Mouse (Mus musculus): ENCODE measurements at regions not wholly inside any gene's neighbourhood (a gene's known extent, or its start where the extent isn't known, plus 50 kb on each side); places are given as distances from the start of the nearest gene placed in this dataset.

DNA sequence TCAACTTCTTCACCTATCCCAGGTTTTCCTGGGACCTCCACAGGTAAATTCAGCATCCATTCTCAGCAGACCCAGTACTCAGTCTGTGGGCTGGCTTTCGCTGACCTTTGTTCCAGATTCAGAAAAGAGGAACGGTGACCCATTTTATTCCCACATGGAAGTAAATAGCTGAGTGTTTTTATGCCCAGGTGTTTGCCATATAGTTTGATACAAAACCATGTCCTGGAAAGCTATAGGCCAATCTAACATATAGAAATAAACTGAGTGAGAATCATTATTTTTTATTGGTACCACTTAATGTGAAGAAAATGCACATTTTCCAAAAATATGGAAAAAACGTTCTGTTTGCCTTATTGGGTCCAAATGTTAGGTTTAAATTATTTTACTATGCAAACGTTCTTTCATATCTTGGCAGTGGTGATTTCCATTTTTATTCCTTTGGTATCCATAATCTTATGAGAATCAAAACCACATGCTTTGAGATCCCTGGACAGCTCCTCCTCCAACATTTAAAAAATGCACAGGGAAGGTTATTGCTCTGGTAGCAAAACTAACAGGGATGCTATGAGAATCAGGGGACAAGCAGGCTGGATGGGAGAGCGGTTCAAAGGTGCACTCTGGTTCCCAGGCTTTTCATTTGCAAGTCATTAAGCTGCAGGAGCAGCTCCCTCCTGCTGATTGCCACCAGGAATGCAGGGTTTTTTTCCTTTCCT lies 250.3 kb downstream of the Ttc32 start:
- Histone ChIP-seq H3K4me1 (no peaks in the 10 kb centered on the region), H3K36me3 (no peaks in the 10 kb centered on the region), H3K4me2 (replicated peaks) (no peak overlapping the region), H3K27me3 (replicated peaks) (no peaks in the 10 kb centered on the region), H3K4me3 (no peak overlapping the region), H3K9me3 (no peaks in the 10 kb centered on the region), H3K9ac (no peak overlapping the region), H3K27ac (no peak overlapping the region)
- WGBS, result 40% methylated on average over 5 of the region's 5 CpGs
- ATAC-seq (ENCODE audit: low FRiP score, low read depth), result no peak

DNA sequence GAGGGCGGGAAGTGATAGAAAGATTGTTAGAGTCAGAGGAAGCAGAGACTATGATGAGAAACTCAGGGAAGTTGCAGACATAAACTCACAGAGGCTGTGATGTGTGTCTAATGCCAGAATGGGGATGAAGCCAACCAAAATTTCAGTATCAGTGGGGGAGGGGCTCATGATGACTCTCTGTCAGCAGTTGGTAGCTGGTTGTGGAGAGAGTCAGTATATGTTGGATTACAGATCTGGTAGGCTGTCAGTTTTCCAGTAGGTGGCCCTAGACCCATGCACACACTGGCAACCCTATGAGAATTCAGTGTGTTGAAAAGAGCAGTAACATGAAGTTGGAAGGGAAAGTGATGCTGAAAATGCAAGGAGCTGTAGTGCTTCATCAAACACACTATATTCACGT lies 257.5 kb downstream of the Ttc32 start:
- Histone ChIP-seq H3K9ac (no peak overlapping the region), H3K4me3 (no peak overlapping the region), H3K9me3 (no peaks in the 10 kb centered on the region), H3K36me3 (no peaks in the 10 kb centered on the region), H3K4me1 (no peaks in the 10 kb centered on the region), H3K27ac (no peak overlapping the region), H3K4me2 (replicated peaks) (no peak overlapping the region), H3K27me3 (replicated peaks) (no peaks in the 10 kb centered on the region)
- no peak for ATAC-seq (ENCODE audit: low FRiP score, low read depth)
- WGBS, result 83% methylated on average over 2 of the region's 2 CpGs

DNA sequence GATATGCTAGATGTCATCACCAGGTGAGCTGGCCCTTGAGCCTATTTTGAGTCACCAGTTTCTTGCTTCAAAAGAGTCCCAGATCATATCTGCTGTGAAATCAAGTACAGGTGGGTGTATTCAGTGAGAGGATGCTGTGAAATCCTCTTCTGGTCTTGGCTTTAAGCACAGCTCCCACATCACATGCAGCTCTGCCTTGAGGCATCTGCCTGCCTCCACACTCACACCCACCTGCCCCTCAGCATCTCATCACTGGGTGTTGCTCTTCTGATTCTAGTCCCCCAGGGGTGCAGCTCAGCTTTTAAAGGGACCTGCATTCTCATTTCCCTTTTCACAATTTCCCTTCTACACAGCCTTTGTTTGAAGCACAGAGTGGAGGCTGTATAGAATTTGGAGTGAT lies 262.9 kb downstream of the Ttc32 start:
- H3K27me3 ChIP-seq (replicated peaks), result no peaks in the 10 kb centered on the region
- H3K4me1 ChIP-seq, result no peaks in the 10 kb centered on the region
- no peaks in the 10 kb centered on the region for H3K36me3 ChIP-seq
- H3K4me3 ChIP-seq, result no peak overlapping the region
- ATAC-seq (ENCODE audit: low FRiP score, low read depth), result no peak
- H3K9me3 ChIP-seq, result no peaks in the 10 kb centered on the region
- no peak overlapping the region for H3K4me2 ChIP-seq (replicated peaks)
- H3K9ac ChIP-seq, result no peak overlapping the region
- H3K27ac ChIP-seq, result no peak overlapping the region

DNA sequence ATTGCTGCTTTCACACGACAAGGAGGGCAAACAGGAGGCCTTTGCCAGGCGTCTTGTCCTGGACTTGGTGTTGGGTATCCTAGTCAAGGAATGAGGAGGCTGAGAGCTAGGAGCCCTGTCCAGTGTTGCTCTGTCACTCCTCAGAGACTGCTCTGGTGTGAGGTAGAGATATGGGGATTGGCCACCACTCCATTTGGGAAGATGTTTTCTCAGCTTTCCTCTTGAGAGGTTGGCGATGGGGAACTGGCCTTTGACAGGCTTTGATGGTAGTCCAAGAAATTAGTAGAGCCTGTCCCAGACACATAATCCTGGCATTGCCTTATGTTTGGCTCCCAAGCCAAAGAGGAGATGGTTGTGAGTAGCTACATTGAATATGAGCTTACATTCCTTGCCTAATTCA lies 265.4 kb downstream of the Ttc32 start:
- H3K4me2 ChIP-seq (replicated peaks), result no peak overlapping the region
- WGBS, result 92% methylated on average over 3 of the region's 3 CpGs
- H3K9ac ChIP-seq, result no peak overlapping the region
- H3K4me3 ChIP-seq, result no peak overlapping the region
- H3K27ac ChIP-seq, result no peak overlapping the region
- ATAC-seq (ENCODE audit: low FRiP score, low read depth), result no peak
- H3K36me3 ChIP-seq, result no peaks in the 10 kb centered on the region
- H3K9me3 ChIP-seq, result no peaks in the 10 kb centered on the region
- H3K4me1 ChIP-seq, result no peaks in the 10 kb centered on the region
- H3K27me3 ChIP-seq (replicated peaks), result no peaks in the 10 kb centered on the region

DNA sequence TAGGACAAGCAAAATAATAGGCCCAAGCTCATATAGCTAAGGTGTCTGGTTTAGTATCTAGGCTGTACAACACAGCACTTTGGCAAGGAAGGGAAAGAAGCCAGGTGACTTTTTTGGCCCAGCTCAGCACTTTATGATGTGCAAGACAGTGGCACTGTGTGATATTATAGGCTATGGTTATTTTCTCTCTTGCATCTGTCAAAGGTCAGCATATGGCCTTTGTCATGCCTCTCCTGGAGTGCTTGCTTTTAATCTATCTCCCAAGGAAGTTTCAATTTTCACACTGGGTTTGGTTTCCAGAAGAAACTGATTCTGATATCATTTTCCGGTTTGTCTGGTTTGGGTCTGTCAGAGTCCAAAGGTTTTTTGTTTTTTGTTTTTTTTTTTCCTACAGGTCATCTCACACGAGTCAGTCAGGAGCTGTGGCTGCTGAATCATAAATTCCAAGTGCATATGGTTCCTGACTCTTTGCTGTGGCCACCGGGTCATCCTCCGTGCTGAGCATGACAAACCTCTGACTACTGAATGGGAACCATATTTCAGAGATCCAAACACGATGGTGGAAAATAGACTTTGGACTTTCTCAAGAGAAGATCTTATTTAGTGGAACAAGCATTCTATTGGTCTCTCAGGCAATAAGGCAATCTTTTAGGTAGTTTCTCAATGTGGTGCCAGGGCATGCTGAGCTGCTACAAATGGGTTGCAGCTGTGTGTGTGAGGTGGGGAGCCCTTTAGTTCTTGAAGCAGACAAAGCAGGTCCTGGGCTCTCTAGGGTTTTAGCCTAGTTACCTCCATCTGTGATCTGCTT lies 269.3 kb downstream of the Ttc32 start:
- Histone ChIP-seq H3K4me2 (replicated peaks) (no peak overlapping the region), H3K27ac (no peak overlapping the region), H3K4me1 (no peaks in the 10 kb centered on the region), H3K36me3 (no peaks in the 10 kb centered on the region), H3K27me3 (replicated peaks) (no peaks in the 10 kb centered on the region), H3K9ac (no peak overlapping the region), H3K4me3 (no peak overlapping the region), H3K9me3 (no peaks in the 10 kb centered on the region)
- no peak for ATAC-seq (ENCODE audit: low FRiP score, low read depth)
- 71% methylated on average over 5 of the region's 5 CpGs for WGBS

DNA sequence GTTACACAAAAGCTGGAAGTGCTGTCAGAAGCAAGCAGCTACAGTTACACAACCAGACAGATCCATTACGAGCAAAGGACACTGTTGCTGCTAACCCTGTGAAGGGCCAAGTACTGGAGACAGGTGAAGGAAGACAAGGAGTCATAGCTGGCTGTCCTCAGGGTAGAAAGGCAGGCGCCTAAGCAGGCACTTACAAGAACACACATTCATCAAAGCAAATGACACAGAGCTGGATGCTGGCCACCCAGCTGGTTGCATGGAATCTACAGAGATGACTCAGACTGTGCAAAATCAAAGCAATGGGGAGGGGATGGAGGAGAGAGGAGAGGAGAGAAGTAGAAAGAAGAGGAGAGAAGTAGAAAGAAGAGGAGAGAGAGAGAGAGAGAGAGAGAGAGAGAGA lies 265.8 kb upstream of the Osr1 start:
- WGBS, result 81% methylated on average over 2 of the region's 2 CpGs
- Histone ChIP-seq H3K27me3 (replicated peaks) (no peaks in the 10 kb centered on the region), H3K4me3 (no peak overlapping the region), H3K4me2 (replicated peaks) (no peak overlapping the region), H3K4me1 (no peaks in the 10 kb centered on the region), H3K9ac (no peak overlapping the region), H3K9me3 (no peaks in the 10 kb centered on the region), H3K27ac (no peak overlapping the region), H3K36me3 (no peaks in the 10 kb centered on the region)
- ATAC-seq (ENCODE audit: low FRiP score, low read depth), result no peak

DNA sequence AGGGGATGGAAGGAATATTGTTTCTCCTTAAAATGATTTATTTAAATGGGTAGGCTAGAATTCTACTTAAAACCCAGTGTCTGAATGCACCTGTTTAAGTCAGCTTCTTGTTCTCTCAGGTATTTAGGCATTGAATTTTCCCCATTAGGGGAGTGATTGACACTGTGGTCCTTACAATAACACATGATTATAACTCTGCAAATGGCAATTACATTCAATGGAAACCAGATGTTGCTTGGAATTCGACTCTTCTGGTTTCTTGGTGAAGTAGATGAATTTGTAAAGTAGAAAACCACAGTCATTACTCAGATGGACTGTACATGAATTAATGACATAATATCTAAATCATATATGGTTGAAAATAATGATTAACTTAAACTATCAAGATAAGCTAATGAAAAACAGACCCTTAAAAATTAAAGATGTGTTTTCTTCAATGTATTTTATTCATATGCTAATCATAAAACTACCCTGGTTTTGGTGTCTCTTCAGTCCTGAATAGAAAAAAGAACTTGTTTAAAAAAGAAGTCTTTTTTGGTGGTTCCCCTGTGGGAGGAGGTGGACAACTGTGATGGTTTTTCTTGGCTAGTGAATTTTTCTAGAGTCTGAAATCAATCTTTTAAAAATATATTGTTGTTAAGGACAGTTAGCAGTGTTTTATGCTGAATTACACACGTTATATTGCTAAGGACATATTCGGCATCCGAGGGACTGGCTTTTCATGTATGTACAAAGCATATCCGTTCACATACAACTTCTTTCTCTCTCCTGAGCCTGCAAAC lies 231.8 kb upstream of the Osr1 start:
- Histone ChIP-seq H3K4me2 (replicated peaks) (no peak overlapping the region), H3K27me3 (replicated peaks) (no peaks in the 10 kb centered on the region), H3K27ac (no peak overlapping the region), H3K9me3 (no peaks in the 10 kb centered on the region), H3K4me1 (no peaks in the 10 kb centered on the region), H3K9ac (no peak overlapping the region), H3K4me3 (no peak overlapping the region), H3K36me3 (no peaks in the 10 kb centered on the region)
- ATAC-seq (ENCODE audit: low FRiP score, low read depth), result no peak
- WGBS, result 82% methylated on average over 5 of the region's 5 CpGs

DNA sequence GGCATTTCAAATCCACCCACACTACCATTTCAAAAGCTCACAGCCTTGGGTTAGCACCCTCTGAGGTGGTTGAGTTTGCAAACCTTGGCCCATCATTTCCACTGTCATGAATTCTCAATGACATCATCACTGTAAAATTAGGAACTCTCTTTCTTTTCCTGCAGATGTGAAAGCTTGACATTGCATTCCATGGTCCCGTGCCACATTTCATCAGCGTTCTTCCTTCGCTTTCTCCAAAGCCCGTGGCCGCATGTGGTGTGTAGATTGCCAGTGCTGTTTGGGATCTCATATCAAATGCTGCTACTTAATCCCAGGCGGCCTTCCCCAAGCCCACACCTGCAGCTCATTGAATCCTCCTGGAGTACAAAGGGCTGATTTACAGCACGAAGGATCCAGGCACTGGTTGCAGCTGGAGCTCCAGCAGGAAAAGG lies 231.1 kb upstream of the Osr1 start:
- 55% methylated on average over 7 of the region's 7 CpGs for whole genome bisulfite sequencing
- Histone ChIP-seq H3K9ac (no peak overlapping the region), H3K36me3 (no peaks in the 10 kb centered on the region), H3K4me2 (replicated peaks) (no peak overlapping the region), H3K9me3 (no peaks in the 10 kb centered on the region), H3K4me1 (no peaks in the 10 kb centered on the region), H3K27me3 (replicated peaks) (no peaks in the 10 kb centered on the region), H3K27ac (no peak overlapping the region), H3K4me3 (no peak overlapping the region)
- ATAC-seq (ENCODE audit: low FRiP score, low read depth), result no peak

DNA sequence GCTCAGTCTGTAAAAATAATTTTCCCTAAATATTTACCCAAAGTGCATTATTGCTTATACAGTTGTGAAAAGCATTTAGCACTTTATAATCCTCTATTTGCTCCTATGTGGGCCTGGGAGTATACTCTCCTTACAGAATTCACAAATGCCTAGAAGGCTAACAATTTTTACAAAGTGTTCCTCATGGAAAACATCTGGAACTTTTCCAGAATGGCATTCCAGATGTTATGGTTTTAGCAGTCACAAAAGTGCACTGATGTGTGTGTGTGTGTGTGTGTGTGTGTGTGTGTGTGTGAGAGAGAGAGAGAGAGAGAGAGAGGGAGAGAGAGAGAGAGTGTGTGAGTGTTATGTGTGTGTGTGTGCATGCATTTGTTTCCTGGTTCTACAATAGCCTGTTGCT lies 229.1 kb upstream of the Osr1 start:
- Histone ChIP-seq H3K4me3 (no peak overlapping the region), H3K9me3 (no peaks in the 10 kb centered on the region), H3K27ac (no peak overlapping the region), H3K4me2 (replicated peaks) (no peak overlapping the region), H3K27me3 (replicated peaks) (no peaks in the 10 kb centered on the region), H3K36me3 (no peaks in the 10 kb centered on the region), H3K4me1 (no peaks in the 10 kb centered on the region), H3K9ac (no peak overlapping the region)
- ATAC-seq (ENCODE audit: low FRiP score, low read depth), result no peak

DNA sequence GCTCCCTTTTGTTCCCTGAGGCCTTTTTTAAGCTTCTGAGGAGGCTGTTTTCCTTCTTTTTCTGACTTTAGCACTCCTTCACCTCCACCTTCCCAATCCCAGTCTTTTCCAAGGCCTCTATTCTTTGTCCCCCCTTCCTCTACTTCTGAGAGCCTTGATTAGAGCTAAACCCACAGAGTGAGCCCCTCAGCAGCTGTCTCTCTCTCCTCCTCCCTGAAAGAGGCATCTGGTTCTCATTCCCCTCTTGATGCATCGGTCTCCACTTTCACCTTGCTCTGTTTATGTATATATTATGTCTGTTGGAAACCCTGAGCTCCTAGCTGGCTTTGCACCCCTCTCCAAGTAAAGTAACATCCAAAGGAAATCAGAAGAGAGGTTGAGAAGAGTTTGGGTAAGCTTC lies 224.6 kb upstream of the Osr1 start:
- Histone ChIP-seq H3K9me3 (no peaks in the 10 kb centered on the region), H3K9ac (no peak overlapping the region), H3K4me3 (no peak overlapping the region), H3K27ac (no peak overlapping the region), H3K36me3 (no peaks in the 10 kb centered on the region), H3K27me3 (replicated peaks) (no peaks in the 10 kb centered on the region), H3K4me2 (replicated peaks) (no peak overlapping the region), H3K4me1 (no peaks in the 10 kb centered on the region)
- WGBS, result 90% methylated on average over 1 of the region's 1 CpGs
- ATAC-seq (ENCODE audit: low FRiP score, low read depth), result no peak

DNA sequence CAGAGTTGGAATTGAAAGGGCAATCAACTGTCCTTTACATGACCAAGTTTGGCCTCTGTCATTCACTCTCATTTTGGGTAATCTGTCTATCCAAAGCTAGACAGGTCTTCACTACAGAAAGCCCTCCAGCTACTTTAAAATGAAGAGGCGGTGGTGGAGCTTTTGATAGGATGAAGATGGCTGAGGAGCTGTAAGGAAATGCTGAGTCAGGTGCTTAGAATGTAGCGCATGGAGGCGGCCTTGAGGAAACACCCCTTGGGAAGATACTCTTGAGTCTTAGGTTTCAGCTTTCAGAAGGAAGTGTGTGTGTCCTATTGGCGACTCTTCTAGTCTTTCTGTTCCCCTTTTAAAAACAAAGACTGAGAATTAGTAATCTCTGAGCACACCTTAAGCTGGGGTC lies 214.4 kb upstream of the Osr1 start:
- H3K4me3 ChIP-seq, result no peak overlapping the region
- H3K36me3 ChIP-seq, result no peaks in the 10 kb centered on the region
- no peak overlapping the region for H3K9ac ChIP-seq
- no peaks in the 10 kb centered on the region for H3K9me3 ChIP-seq
- no peak for ATAC-seq (ENCODE audit: low FRiP score, low read depth)
- no peaks in the 10 kb centered on the region for H3K27me3 ChIP-seq (replicated peaks)
- no peaks in the 10 kb centered on the region for H3K4me1 ChIP-seq
- 86% methylated on average over 4 of the region's 4 CpGs for WGBS
- H3K27ac ChIP-seq, result no peak overlapping the region
- H3K4me2 ChIP-seq (replicated peaks), result no peak overlapping the region

DNA sequence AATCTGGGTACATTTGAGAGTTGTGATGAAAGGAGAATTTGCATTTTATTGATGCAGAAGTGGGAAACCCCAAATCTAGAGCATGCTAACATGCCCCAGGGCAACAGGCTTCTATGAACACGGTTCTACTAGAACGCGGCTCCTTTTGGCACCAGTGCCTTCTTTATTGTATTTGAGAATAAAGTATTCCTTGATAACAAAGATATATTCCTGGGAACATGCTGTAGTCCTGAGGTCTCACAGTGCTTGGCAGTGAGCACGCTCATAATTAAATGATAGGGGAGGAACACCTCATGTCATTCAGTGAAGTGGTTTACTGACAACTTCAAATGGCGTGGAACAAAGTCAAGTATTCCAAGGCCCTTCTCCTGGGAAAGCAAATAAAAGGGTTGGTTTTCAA lies 212.1 kb upstream of the Osr1 start:
- Histone ChIP-seq H3K27ac (no peak overlapping the region), H3K27me3 (replicated peaks) (no peaks in the 10 kb centered on the region), H3K4me2 (replicated peaks) (no peak overlapping the region), H3K4me3 (no peak overlapping the region), H3K9me3 (no peaks in the 10 kb centered on the region), H3K9ac (no peak overlapping the region), H3K4me1 (no peaks in the 10 kb centered on the region), H3K36me3 (no peaks in the 10 kb centered on the region)
- ATAC-seq (ENCODE audit: low FRiP score, low read depth), result no peak
- 91% methylated on average over 5 of the region's 5 CpGs for WGBS

Measured in neural tube, embryonic 12.5 days (tissue).